Mouse (Mus musculus) forebrain, embryonic 14.5 days (tissue): ENCODE measurements at regions not wholly inside any gene's neighbourhood (a gene's known extent, or its start where the extent isn't known, plus 50 kb on each side); places are given as distances from the start of the nearest gene placed in this dataset.

Experiments
- ATAC-seq: fragments of 200-750 bp; cut with Nextera tagmentation; 2 replicates; pipeline ENCODE4 v1.8.0; 2017; ENCODE audit warnings: mild to moderate bottlenecking, moderate library complexity
- DNase-seq: peaks from one replicate; pipeline ENCODE4 v3.0.0-alpha.2; 2015; ENCODE audit warnings: low spot score
- H3K27ac ChIP-seq: fragments of 300-500 bp; sonication (generic); 2 replicates; pipeline ENCODE4 v1.5.1; 2014; ENCODE audit warnings: low read depth, mild to moderate bottlenecking, control low read depth, low read length, moderate library complexity
- H3K27me3 ChIP-seq: fragments of 300-500 bp; sonication (generic); replicated peaks from 2 replicates; pipeline ENCODE4 v1.6.1; 2014; ENCODE audit warnings: low read length, control low read depth, mixed read lengths; ENCODE audit not compliant: control insufficient read depth, insufficient read depth
- H3K36me3 ChIP-seq: fragments of 300-500 bp; sonication (generic); 2 replicates; pipeline ENCODE4 v1.6.1; 2014; ENCODE audit warnings: low read length, control low read depth; ENCODE audit not compliant: control insufficient read depth, insufficient read depth
- H3K4me1 ChIP-seq: fragments of 300-500 bp; sonication (generic); 2 replicates; pipeline ENCODE4 v1.6.1; 2014; ENCODE audit warnings: antibody characterized with exemption, low read length, control low read depth; ENCODE audit not compliant: control insufficient read depth, insufficient read depth
- H3K4me2 ChIP-seq: fragments of 300-500 bp; sonication (generic); 2 replicates; pipeline ENCODE4 v1.6.1; 2014; ENCODE audit warnings: mild to moderate bottlenecking, control low read depth, low read length
- H3K4me3 ChIP-seq: fragments of 300-500 bp; sonication (generic); 2 replicates; pipeline ENCODE4 v1.5.1; 2014; ENCODE audit warnings: low read depth, low read length, control low read depth
- H3K9ac ChIP-seq: fragments of 300-500 bp; sonication (generic); 2 replicates; pipeline ENCODE4 v1.6.1; 2014; ENCODE audit warnings: mild to moderate bottlenecking, low read length, control low read depth, moderate library complexity
- H3K9me3 ChIP-seq: fragments of 300-500 bp; sonication (generic); replicated peaks from 2 replicates; pipeline ENCODE4 v1.6.1; 2016; ENCODE audit warnings: low read length, control low read depth, mixed read lengths; ENCODE audit not compliant: control insufficient read depth
- WGBS: fragments of 180-500 bp; shearing (Covaris S2); extraction: QIAGEN DNeasy Blood & Tissue Kit; methylation state at CpG from one replicate; pipeline ENCODE4 v1.1.7; 2014; 5-methylcytosine and 5-hydroxymethylcytosine counted together

DNA sequence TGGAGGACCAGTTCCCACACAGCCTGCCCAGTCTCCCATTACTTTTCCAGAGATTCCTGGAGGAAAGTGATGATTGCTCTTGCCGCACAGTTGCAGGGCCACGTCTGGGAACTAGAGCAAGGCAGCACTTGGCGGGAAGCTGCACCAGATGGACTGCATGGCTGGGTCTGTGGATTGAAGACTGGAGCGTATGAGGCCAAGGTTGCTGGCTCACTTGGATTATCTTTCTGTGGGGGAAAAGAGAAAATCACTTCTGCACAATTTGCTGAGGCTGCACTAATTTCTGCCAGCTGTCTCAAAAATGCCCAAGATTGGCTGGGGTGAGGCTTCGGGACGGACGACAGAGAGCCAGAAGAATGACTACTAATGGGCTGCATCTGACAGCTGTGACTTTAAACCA lies 193.2 kb downstream of the Actr3 start:
- Histone ChIP-seq H3K27me3 (no peaks in the 10 kb centered on the region), H3K36me3 (no peaks in the 10 kb centered on the region), H3K4me2 (no peak overlapping the region), H3K4me3 (no peak overlapping the region), H3K9me3 (no peaks in the 10 kb centered on the region), H3K27ac (no peak overlapping the region), H3K9ac (no peak overlapping the region), H3K4me1 (no peaks in the 10 kb centered on the region)
- DNase-seq (no peak), ATAC-seq (no peak)
- WGBS: 96% methylated on average over 7 of the region's 7 CpGs

- Histone ChIP-seq H3K36me3 (no peaks in the 10 kb centered on the region), H3K9ac (no peak overlapping the region), H3K4me2 (no peak overlapping the region), H3K4me3 (no peak overlapping the region), H3K27me3 (no peaks in the 10 kb centered on the region), H3K9me3 (no peaks in the 10 kb centered on the region), H3K4me1 (no peaks in the 10 kb centered on the region), H3K27ac (no peak overlapping the region)
- ATAC-seq (no peak), DNase-seq (no peak)
- 96% methylated on average over 1 of the region's 1 CpGs for WGBS
Observed at GRCm38 (mm10) chr1:125241717-125242116, 193.8 kb downstream of the Actr3 start.

- Histone ChIP-seq H3K4me1 (no peaks in the 10 kb centered on the region), H3K36me3 (no peaks in the 10 kb centered on the region), H3K27me3 (no peaks in the 10 kb centered on the region), H3K27ac (no peak overlapping the region), H3K9ac (no peak overlapping the region), H3K9me3 (no peaks in the 10 kb centered on the region), H3K4me2 (no peak overlapping the region), H3K4me3 (no peak overlapping the region)
- no peak for ATAC-seq
- no peak for DNase-seq
- 87% methylated on average over 3 of the region's 3 CpGs for WGBS
Observed at GRCm38 (mm10) chr1:125237595-125237988, 197.9 kb downstream of the Actr3 start.

DNA sequence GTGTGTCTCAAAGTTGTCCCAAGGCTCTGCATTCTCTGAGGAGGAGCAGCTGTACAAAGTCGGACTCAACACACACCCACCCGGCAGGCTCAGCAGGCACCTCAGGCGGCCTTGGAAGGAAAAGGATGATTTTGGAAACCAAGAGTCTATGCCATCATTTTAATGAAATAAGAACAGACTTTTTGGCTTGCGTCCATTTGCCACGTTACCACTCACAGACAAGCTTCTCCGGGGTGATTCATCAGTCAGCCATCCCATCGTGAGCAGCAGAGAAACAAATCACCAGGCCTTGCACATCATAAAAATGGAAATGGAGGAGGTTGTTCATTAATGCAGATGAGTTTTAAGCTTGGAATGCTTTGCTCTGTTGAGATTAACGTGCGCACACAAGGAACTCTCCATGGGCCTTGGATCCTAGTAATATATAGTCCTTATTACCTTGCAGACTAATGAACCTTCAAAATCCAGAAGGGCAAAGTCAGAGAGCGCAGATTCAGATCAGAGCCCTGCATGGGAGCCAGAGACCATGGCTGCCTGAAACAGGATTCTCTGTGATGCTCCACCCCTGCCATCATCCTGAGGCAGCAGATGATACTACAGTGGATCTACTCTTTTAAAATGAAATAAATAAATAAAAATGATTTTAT lies 198.5 kb downstream of the Actr3 start:
- WGBS: 88% methylated on average over 10 of the region's 10 CpGs
- no peaks in the 10 kb centered on the region for H3K27me3 ChIP-seq
- H3K4me1 ChIP-seq: no peaks in the 10 kb centered on the region
- no peak overlapping the region for H3K9ac ChIP-seq
- no peak overlapping the region for H3K4me3 ChIP-seq
- H3K36me3 ChIP-seq: no peaks in the 10 kb centered on the region
- peak; percentile 7 for DNase-seq
- no peaks in the 10 kb centered on the region for H3K9me3 ChIP-seq
- no peak overlapping the region for H3K27ac ChIP-seq
- no peak for ATAC-seq
- no peak overlapping the region for H3K4me2 ChIP-seq

DNA sequence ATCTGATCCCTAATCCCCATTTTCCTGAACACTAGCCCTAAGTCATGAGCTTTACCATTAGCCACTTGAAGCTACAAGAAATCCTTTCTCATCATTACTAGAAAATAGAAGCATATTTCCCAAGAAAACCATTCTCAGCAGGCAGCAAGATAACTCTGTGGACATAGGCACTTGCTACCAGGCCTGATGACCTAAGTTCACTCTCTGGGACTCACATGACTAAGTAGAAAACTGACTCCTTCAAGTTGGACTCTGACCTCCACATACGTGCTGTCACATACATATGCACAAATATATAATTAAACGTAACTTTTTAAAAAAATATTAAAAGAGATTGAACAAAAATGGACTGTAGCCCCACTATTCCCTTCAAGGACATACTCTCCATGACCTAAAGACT lies 200.8 kb downstream of the Actr3 start:
- H3K36me3 ChIP-seq: no peaks in the 10 kb centered on the region
- H3K4me2 ChIP-seq: no peak overlapping the region
- no peaks in the 10 kb centered on the region for H3K4me1 ChIP-seq
- WGBS: 81% methylated on average over 2 of the region's 2 CpGs
- DNase-seq (no peak), ATAC-seq (no peak)
- no peak overlapping the region for H3K27ac ChIP-seq
- H3K9ac ChIP-seq: no peak overlapping the region
- no peaks in the 10 kb centered on the region for H3K27me3 ChIP-seq
- no peaks in the 10 kb centered on the region for H3K9me3 ChIP-seq
- no peak overlapping the region for H3K4me3 ChIP-seq

DNA sequence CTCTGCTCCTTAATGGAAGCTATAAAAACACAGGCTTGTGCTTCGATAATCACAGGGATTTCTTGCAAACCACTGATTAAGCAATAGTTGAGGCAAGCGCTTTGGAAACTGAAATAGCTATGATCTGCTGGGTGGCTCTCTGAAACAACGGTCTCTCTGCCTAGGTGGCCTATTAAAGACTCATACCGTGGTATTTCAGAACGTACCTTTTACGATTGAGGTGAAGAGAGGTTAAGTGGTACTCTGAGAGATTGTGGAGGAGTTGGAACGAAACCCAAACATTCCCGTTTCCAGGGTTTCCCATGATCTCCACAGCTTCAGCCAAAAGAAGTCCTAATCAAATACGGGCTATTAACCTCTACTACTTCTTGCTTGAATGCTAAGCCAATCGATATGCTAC lies 212.2 kb downstream of the Actr3 start:
- Histone ChIP-seq H3K36me3 (no peaks in the 10 kb centered on the region), H3K27ac (no peak overlapping the region), H3K9ac (no peak overlapping the region), H3K4me3 (no peak overlapping the region), H3K9me3 (no peaks in the 10 kb centered on the region), H3K4me1 (no peaks in the 10 kb centered on the region), H3K4me2 (no peak overlapping the region), H3K27me3 (no peaks in the 10 kb centered on the region)
- ATAC-seq (no peak), DNase-seq (no peak)
- WGBS: 87% methylated on average over 10 of the region's 10 CpGs

- no peaks in the 10 kb centered on the region for H3K27me3 ChIP-seq
- no peaks in the 10 kb centered on the region for H3K36me3 ChIP-seq
- 56% methylated on average over 6 of the region's 6 CpGs for WGBS
- no peak overlapping the region for H3K9ac ChIP-seq
- no peaks in the 10 kb centered on the region for H3K4me1 ChIP-seq
- DNase-seq: peak; percentile 65
- H3K9me3 ChIP-seq: no peaks in the 10 kb centered on the region
- H3K4me2 ChIP-seq: no peak overlapping the region
- ATAC-seq: peak; percentile 48; the same call in 1 of the 2 replicates
- no peak overlapping the region for H3K4me3 ChIP-seq
- H3K27ac ChIP-seq: no peak overlapping the region
Observed at GRCm38 (mm10) chr1:125216192-125216591, 219.3 kb downstream of the Actr3 start.

- DNase-seq (no peak), ATAC-seq (no peak)
- H3K9ac ChIP-seq: no peak overlapping the region
- no peaks in the 10 kb centered on the region for H3K4me1 ChIP-seq
- no peaks in the 10 kb centered on the region for H3K36me3 ChIP-seq
- no peak overlapping the region for H3K4me2 ChIP-seq
- H3K4me3 ChIP-seq: no peak overlapping the region
- no peaks in the 10 kb centered on the region for H3K9me3 ChIP-seq
- no peaks in the 10 kb centered on the region for H3K27me3 ChIP-seq
- 67% methylated on average over 1 of the region's 1 CpGs for WGBS
- no peak overlapping the region for H3K27ac ChIP-seq
Observed at GRCm38 (mm10) chr1:125187091-125187490, 248.4 kb downstream of the Actr3 start.

DNA sequence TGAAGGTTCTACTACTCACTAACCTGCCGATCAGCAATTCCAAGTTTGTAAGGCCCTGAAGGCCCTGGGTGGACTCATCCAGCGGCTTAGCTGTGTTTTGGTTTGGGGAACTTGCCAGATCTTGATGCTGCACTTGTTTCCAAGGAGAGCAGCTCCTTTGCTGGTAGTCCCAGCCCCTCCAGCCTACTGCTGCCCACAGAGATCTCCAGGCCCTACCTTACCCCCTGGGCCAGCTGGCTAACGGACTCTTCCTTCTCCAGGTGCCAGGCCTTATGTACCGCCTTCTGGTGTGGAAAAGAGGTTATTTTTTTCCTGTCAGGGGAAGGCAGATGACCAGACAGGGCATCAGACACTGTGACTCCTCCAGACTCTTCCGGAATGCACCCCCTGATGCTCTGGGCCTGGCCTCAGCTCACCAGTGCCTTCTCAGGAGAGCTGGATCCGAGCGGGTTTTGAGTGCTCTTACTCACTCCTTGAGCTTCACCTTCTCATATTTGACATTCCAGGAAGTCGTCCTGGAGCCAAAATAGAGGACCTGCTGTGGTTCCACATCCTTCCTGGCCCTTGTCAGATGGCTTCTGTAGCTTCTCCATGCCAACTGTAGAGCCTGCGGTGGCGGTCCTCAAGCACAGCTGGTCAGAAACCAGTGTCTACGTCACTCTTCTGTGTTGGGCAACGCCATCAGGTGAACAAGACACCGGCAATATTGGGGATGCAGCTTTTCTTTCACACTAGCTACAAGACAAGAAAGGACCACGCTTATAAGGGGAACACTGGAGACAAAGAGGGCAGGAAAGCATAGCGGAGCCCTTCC lies 259.2 kb downstream of the Actr3 start:
- DNase-seq (no peak), ATAC-seq (no peak)
- Histone ChIP-seq H3K9me3 (no peaks in the 10 kb centered on the region), H3K27me3 (no peaks in the 10 kb centered on the region), H3K4me2 (no peak overlapping the region), H3K9ac (no peak overlapping the region), H3K4me3 (no peak overlapping the region), H3K27ac (no peak overlapping the region), H3K36me3 (no peaks in the 10 kb centered on the region), H3K4me1 (no peaks in the 10 kb centered on the region)
- 88% methylated on average over 15 of the region's 15 CpGs for WGBS
